Comparison of ENCODE assay signal across 8 mouse cellular contexts in the genomic region with DNA sequence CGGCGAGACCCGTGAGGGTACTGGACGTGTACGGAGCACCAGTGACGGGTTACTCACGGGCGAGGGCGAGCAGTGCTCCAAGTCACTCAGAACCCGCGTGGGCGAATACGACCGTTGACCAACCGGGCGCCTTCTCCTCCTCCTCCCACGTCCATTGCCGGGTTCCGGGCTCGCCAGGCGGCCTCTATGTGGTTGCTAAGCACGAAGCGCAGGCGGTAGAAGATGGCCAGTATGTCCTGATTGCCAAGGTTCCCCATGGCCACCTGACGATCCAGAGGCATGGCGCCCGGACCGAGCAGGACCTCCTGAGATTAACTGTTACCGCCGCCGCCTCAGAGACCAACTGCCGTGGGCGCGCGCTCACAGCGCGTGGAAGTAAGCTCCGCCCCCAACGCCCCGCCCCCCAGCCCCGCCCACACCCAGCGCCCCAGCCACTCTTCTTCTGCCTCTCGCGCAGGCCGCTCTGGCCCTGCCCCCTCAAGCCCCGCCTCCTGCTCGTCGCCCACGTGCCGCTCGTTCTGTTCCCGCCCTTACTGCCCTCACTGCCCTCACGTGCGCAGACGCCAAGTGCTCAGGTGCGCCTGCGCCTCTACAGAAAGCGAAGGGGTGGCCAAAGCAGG. TPM values are rescaled to one million over a fixed set of nuclear protein-coding genes. Genes with fewer than 3 reads are reported as not detected.
DNase-seq lines count a peak whose midpoint lies in the region; ATAC-seq and TF ChIP-seq lines count a peak whose summit lies in the region.

No protein-coding gene starts in this region.

- TF ChIP-seq EP300 in MEL (IDR thresholded peaks at IDR 0.05; ENCODE audit: low read depth in 1 of 2, low read length in 2 of 2) = no peak
- TF ChIP-seq EP300 in lung, postnatal 0 days (IDR thresholded peaks at IDR 0.05) = no peak

- H3K79me2 ChIP-seq in MEL (ENCODE audit: control insufficient read depth, insufficient read depth, low read length, poor library complexity) = peaks cover 6% of the 10 kb centered on the region

- no peaks in the 10 kb centered on the region for H3K27me3 ChIP-seq in MEL (ENCODE audit: control insufficient read depth in 1 of 2, insufficient read depth in 2 of 2, low read length in 2 of 2)
- H3K27me3 ChIP-seq in cerebellum, adult 2 months (ENCODE audit: control insufficient read depth, insufficient read depth, low read length) = no peaks in the 10 kb centered on the region
- no peaks in the 10 kb centered on the region for H3K27me3 ChIP-seq in forebrain, embryonic 16.5 days (replicated peaks; ENCODE audit: control insufficient read depth, insufficient read depth, low read length)
- no peaks in the 10 kb centered on the region for H3K27me3 ChIP-seq in lung, postnatal 0 days (replicated peaks; ENCODE audit: insufficient read depth, low read length)

- peak overlapping the region; percentile 84 to 91 for H3K4me3 ChIP-seq in MEL (ENCODE audit: control insufficient read depth in 1 of 2, insufficient read depth in 1 of 2, low read depth in 2 of 2, low read length in 2 of 2)
- H3K4me3 ChIP-seq in cerebellum, adult 2 months (replicated peaks; ENCODE audit: insufficient read depth, low read depth, low read length) = peak overlapping the region; percentile 54
- H3K4me3 ChIP-seq in forebrain, embryonic 16.5 days (replicated peaks; ENCODE audit: low read length) = peak overlapping the region; percentile 39
- peak overlapping the region; percentile 42 for H3K4me3 ChIP-seq in lung, postnatal 0 days (ENCODE audit: low read depth, low read length)

- no peaks in the 10 kb centered on the region for H3K9me3 ChIP-seq in MEL (replicated peaks; ENCODE audit: insufficient read depth, low read length)
- H3K9me3 ChIP-seq in forebrain, embryonic 16.5 days (ENCODE audit: control insufficient read depth, low read length) = no peaks in the 10 kb centered on the region
- no peaks in the 10 kb centered on the region for H3K9me3 ChIP-seq in lung, postnatal 0 days (ENCODE audit: low read length)

- H3K4me2 ChIP-seq in forebrain, embryonic 16.5 days (ENCODE audit: low read length) = peak overlapping the region; percentile 55
- H3K4me2 ChIP-seq in lung, postnatal 0 days (replicated peaks; ENCODE audit: low read depth, low read length) = peak overlapping the region; percentile 77

- peak; percentile 77 for ATAC-seq in forebrain, embryonic 16.5 days
- peak; percentile 88 to 91 for ATAC-seq in hematopoietic stem cell, adult 5-6 weeks (replicated peaks in 1 of 2; ENCODE audit: insufficient read depth in 1 of 2, low FRiP score in 2 of 2, low TSS enrichment in 1 of 2, low read depth in 1 of 2, poor library complexity in 2 of 2, severe bottlenecking in 2 of 2)
- peak; percentile 96 for ATAC-seq in lung, postnatal 0 days

- peak overlapping the region; percentile 86 for H3K9ac ChIP-seq in MEL (ENCODE audit: control insufficient read depth, low read depth, low read length, poor library complexity, severe bottlenecking)
- no peak overlapping the region for H3K9ac ChIP-seq in forebrain, embryonic 16.5 days (replicated peaks; ENCODE audit: low read depth, low read length)
- H3K9ac ChIP-seq in lung, postnatal 0 days (replicated peaks; ENCODE audit: low read depth) = 0 out of 2 replicates have a peak overlapping the region, but pooled peaks have one; percentile 6

- TF ChIP-seq POLR2A in MEL (IDR thresholded peaks at IDR 0.05; ENCODE audit: control insufficient read depth in 1 of 2, insufficient read depth in 1 of 2, low read depth in 1 of 2, low read length in 2 of 2, poor library complexity in 1 of 2) = peak in 1 of 2 experiments; percentile 62; a peak in 1 of 4 replicates
- no peak for TF ChIP-seq POLR2A in cerebellum, adult 2 months (IDR thresholded peaks at IDR 0.05; ENCODE audit: borderline replicate concordance, insufficient read depth, low read length)

- peaks cover 2 to 13% of the 10 kb centered on the region in 2 experiments; a peak in 3 of 4 replicates for H3K4me1 ChIP-seq in MEL (ENCODE audit: control insufficient read depth in 1 of 2, insufficient read depth in 2 of 2, low read length in 2 of 2)
- no peaks in the 10 kb centered on the region for H3K4me1 ChIP-seq in cerebellum, adult 2 months (ENCODE audit: control insufficient read depth, insufficient read depth, low read length)
- H3K4me1 ChIP-seq in forebrain, embryonic 16.5 days (replicated peaks; ENCODE audit: control insufficient read depth, insufficient read depth, low read length) = peaks cover 6% of the 10 kb centered on the region; the same call in 1 of the 2 replicates
- H3K4me1 ChIP-seq in lung, postnatal 0 days (ENCODE audit: insufficient read depth, low read depth, low read length) = no peaks in the 10 kb centered on the region

- no peak for TF ChIP-seq CTCF in MEL (IDR thresholded peaks at IDR 0.05 in 2 of 3, conservative IDR thresholded peaks at IDR 0.05 in 1 of 3; ENCODE audit: control insufficient read depth in 1 of 3, insufficient read depth in 1 of 3, low read depth in 2 of 3, low read length in 3 of 3, poor library complexity in 1 of 3, severe bottlenecking in 1 of 3)
- no peak for TF ChIP-seq CTCF in cerebellum, adult 2 months (IDR thresholded peaks at IDR 0.05; ENCODE audit: borderline replicate concordance, insufficient read depth, low read depth, low read length)
- TF ChIP-seq CTCF in lung, postnatal 0 days (IDR thresholded peaks at IDR 0.05) = no peak

- DNase-seq in MEL (ENCODE audit: low read depth, low spot score) = peak; percentile 92
- DNase-seq in cerebellum, adult 2 months = peak; percentile 51 to 58
- peak; percentile 63 for DNase-seq in layer of hippocampus, adult 9-11 months
- peak; percentile 96 for DNase-seq in lung, postnatal 0 days (ENCODE audit: low spot score)
- peak; percentile 76 for DNase-seq in ovary, postnatal 36 days (ENCODE audit: low spot score)
- peak; percentile 42 for DNase-seq in thymus, postnatal 14 days

- H3K27ac ChIP-seq in MEL (ENCODE audit: control insufficient read depth, low read depth, low read length) = peak overlapping the region; percentile 39; the same call in 1 of the 2 replicates
- no peak overlapping the region for H3K27ac ChIP-seq in cerebellum, adult 2 months (ENCODE audit: insufficient read depth, low read length)
- H3K27ac ChIP-seq in forebrain, embryonic 16.5 days (ENCODE audit: low read length) = no peak overlapping the region
- no peak overlapping the region for H3K27ac ChIP-seq in lung, postnatal 0 days (ENCODE audit: low read length)

- no peak for TF ChIP-seq RAD21 in MEL (IDR thresholded peaks at IDR 0.05; ENCODE audit: low read depth, low read length)

- WGBS in cerebellum, adult 2 months = 21% methylated on average over 55 of the region's 58 CpGs
- 33% methylated on average over 51 of the region's 58 CpGs for WGBS in forebrain, embryonic 16.5 days
- WGBS in lung, postnatal 0 days = 15% methylated on average over 49 of the region's 58 CpGs

- H3K36me3 ChIP-seq in MEL (ENCODE audit: control insufficient read depth in 1 of 2, insufficient read depth in 2 of 2, low read length in 2 of 2) = peaks cover 0 to 20% of the 10 kb centered on the region in 2 experiments; a peak in 2 of 4 replicates
- no peaks in the 10 kb centered on the region for H3K36me3 ChIP-seq in forebrain, embryonic 16.5 days (ENCODE audit: control insufficient read depth, insufficient read depth)
- peaks cover 1% of the 10 kb centered on the region; the same call in 1 of the 2 replicates for H3K36me3 ChIP-seq in lung, postnatal 0 days (ENCODE audit: insufficient read depth, low read length)

TF ChIP-seq in MEL, 35 proteins besides CTCF, POLR2A, EP300 and RAD21 (continues in another document):
- TF ChIP-seq MAZ (IDR thresholded peaks at IDR 0.05; ENCODE audit: low read depth, low read length) (no peak), KAT2A (conservative IDR thresholded peaks at IDR 0.05; ENCODE audit: low read depth, low read length) (no peak), POLR2AphosphoS2 (IDR thresholded peaks at IDR 0.05; ENCODE audit: low read length) (no peak), MYC (IDR thresholded peaks at IDR 0.05; ENCODE audit: low read depth, low read length) (peak; percentile 37; the same call in 1 of the 2 replicates), NRF1 (IDR thresholded peaks at IDR 0.05; ENCODE audit: insufficient read depth, low read depth, low read length, poor library complexity, severe bottlenecking) (peak; percentile 87), TBP (IDR thresholded peaks at IDR 0.05; ENCODE audit: low read depth, low read length) (no peak), GATA1 (IDR thresholded peaks at IDR 0.05; ENCODE audit: low read depth, low read length) (no peak), BHLHE40 (IDR thresholded peaks at IDR 0.05; ENCODE audit: borderline replicate concordance, low read depth, low read length) (peak; percentile 96), UBTF (IDR thresholded peaks at IDR 0.05; ENCODE audit: borderline replicate concordance, insufficient read depth, low read depth, low read length) (no peak), ZNF384 (IDR thresholded peaks at IDR 0.05; ENCODE audit: low read depth, low read length) (no peak), JUND (IDR thresholded peaks at IDR 0.05; ENCODE audit: low read depth, low read length) (no peak), MYB (IDR thresholded peaks at IDR 0.05; ENCODE audit: low read depth, low read length) (no peak), CHD2 (IDR thresholded peaks at IDR 0.05; ENCODE audit: low read length) (no peak), USF1 (IDR thresholded peaks at IDR 0.05; ENCODE audit: low read depth, low read length) (peak; percentile 82), ZMIZ1 (IDR thresholded peaks at IDR 0.05; ENCODE audit: low read depth, low read length) (0 out of 2 replicates have a peak, but pooled peaks have one; percentile 23), POLR2AphosphoS5 (IDR thresholded peaks at IDR 0.05; ENCODE audit: borderline replicate concordance, low read depth, low read length) (no peak), ELF1 (IDR thresholded peaks at IDR 0.05; ENCODE audit: low read depth, low read length) (no peak), E2F4 (IDR thresholded peaks at IDR 0.05; ENCODE audit: borderline replicate concordance, low read depth, low read length) (no peak), NELFE (IDR thresholded peaks at IDR 0.05; ENCODE audit: low read depth, low read length) (peak; percentile 45), TCF12 (IDR thresholded peaks at IDR 0.05; ENCODE audit: low read depth, low read length) (peak; percentile 28; the same call in 1 of the 2 replicates), TAL1 (IDR thresholded peaks at IDR 0.05; ENCODE audit: low read length) (no peak), MAFK (IDR thresholded peaks at IDR 0.05; ENCODE audit: borderline replicate concordance, low read depth, low read length) (no peak)

RNA-seq across cellular contexts. Expression of a gene that starts 17.0 kb away (rescaled TPM):
- total RNA-seq in MEL (2012; rRNA removed) = 8.2 and 8.6 TPM in 2 replicates
- 10 to 100 TPM in 1 of 2 experiments, not detected in 1; 12.4 TPM for polyA plus RNA-seq in MEL (2012; ENCODE audit: insufficient read depth in 1 of 2, insufficient read length in 2 of 2, low read depth in 1 of 2, low replicate concordance in 2 of 2, missing spikeins in 1 of 2)
- 19.9 and 21.5 TPM in 2 replicates for polyA plus RNA-seq in cerebellum, adult 2 months (2012; rRNA removed)
- 44.5 and 46.3 TPM in 2 replicates for polyA plus RNA-seq in forebrain, embryonic 16.5 days (2015; fragmentation: Nextera tagmentation; extraction: Ambion mirVana)
- 13.0 and 18.4 TPM in 2 replicates for total RNA-seq in hematopoietic stem cell, adult 5-6 weeks (2017)
- 41.1 and 44.2 TPM in 2 replicates for polyA plus RNA-seq in lung, postnatal 0 days (2015; fragmentation: Nextera tagmentation; extraction: Ambion mirVana)

Comparison
In these comparisons a context has a peak if more than half of its experiments do, and no peak if none do; other contexts are left out.
1. DNase-seq: peak in every context shown above with its lines; median percentile 96 in lung, postnatal 0 days; 92 in MEL; 76 in ovary, postnatal 36 days; 63 in layer of hippocampus, adult 9-11 months; 54 in cerebellum, adult 2 months; 42 in thymus, postnatal 14 days.